Mouse (Mus musculus) E14TG2a.4 (cell line): Measurements from ENCODE around the gene Mcm2.

Experiments
- H3K27me3 ChIP-seq: 2 replicates; pipeline ENCODE4 v1.6.1; 2014; ENCODE audit warnings: low read length, control low read depth; ENCODE audit not compliant: insufficient read depth
- H3K36me3 ChIP-seq: 2 replicates; pipeline ENCODE4 v1.6.1; 2014; ENCODE audit warnings: low read length, control low read depth; ENCODE audit not compliant: insufficient read depth
- H3K4me1 ChIP-seq: replicated peaks from 2 replicates; pipeline ENCODE4 v1.6.1; 2014; ENCODE audit warnings: low read depth, low read length, control low read depth
- H3K4me3 ChIP-seq: replicated peaks from 2 replicates; pipeline ENCODE4 v1.5.1; 2014; ENCODE audit warnings: mild to moderate bottlenecking, low read length
- H3K9me3 ChIP-seq: 2 replicates; pipeline ENCODE4 v1.6.1; 2014; ENCODE audit warnings: low read length, control low read depth
- CTCF ChIP-seq: conservative IDR thresholded peaks from 2 replicates; pipeline ENCODE4 v1.5.1; 2014; ENCODE audit warnings: low read length
- NANOG ChIP-seq: IDR thresholded peaks from 2 replicates; pipeline ENCODE4 v1.6.1; 2014; ENCODE audit warnings: borderline replicate concordance, low read length, mixed read lengths
- POU5F1 ChIP-seq: IDR thresholded peaks from 2 replicates; pipeline ENCODE4 v1.6.1; 2014; ENCODE audit warnings: low read length, borderline replicate concordance

The Mcm2 gene

DNA sequence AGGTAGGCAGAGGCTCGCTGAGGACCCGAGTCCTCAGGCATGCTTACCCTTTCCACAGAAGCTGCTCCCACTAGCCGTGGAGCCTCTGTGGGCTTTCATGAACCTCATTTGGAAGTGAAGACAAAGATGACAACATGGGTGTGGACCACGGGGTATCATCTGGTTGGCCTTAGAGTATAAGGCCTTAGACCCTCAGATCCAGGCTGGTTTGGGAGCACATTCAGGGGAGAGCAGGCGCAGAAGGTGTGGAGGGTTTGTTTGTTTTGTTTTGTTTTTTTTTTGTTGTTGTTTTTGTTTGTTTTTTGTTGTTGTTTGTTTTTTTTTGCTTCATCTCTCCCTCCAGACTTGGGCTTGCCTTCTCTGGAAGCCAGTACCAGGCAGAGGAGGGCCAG is 40.1 kb upstream of the Mcm2 start:
- no peaks in the 10 kb centered on the region for H3K9me3 ChIP-seq
- H3K4me1 ChIP-seq: peaks cover 52% of the 10 kb centered on the region
- H3K27me3 ChIP-seq: peaks cover 30% of the 10 kb centered on the region
- no peaks in the 10 kb centered on the region for H3K36me3 ChIP-seq
- no peak overlapping the region for H3K4me3 ChIP-seq
- TF ChIP-seq POU5F1: no peak
- TF ChIP-seq NANOG: no peak

DNA sequence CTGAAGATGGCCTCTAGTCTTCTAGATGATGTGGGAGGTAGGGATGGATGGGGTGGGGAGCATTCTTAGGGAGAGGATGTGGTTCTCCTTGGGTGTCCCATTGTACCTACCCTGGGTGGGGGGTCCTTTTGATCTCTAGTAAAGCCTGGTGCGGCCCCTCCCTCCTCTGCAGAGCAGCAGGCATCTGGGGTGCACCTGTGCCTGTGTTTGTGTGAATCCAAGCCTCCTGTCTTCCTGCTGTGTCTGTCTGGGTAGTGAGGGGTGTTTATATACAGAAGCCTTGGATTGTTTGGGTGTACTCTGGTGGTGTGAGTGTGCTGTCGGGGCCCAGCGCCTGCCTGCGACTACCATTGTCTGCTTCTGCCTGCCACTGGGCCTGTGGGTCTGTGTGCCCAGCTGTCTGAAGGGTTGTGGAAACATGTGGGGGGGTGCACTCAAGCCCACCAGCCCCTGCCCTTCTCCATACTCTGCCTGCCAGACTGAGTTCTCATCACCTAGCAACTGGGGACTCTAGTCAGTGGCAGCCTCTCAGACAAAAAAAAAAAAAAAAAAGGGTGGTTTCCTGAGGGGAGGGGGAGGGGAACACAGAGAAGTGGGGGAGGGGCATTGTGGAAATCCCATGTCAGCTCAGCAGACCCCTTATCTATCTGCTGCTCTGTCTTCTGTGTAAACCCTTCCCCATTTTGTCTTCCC is 39.5 kb upstream of the Mcm2 start:
- no peaks in the 10 kb centered on the region for H3K9me3 ChIP-seq
- TF ChIP-seq NANOG (no peak), POU5F1 (no peak), CTCF (no peak)

DNA sequence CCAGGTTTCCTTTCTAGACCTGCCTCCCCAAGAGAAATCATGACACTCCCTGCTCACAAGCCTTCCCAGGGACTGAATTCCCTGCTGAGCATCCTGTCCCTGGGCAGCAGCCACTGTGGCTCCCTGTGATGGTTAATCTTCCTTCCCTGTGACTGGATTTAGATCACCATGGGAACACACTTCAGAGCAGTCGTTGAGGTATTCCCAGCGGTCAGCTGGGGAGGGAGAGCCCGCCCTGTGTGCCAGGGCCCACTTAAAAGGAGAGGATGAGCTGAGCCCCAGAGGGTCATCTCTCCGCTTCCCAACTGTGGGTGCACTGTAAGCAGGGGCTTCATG is 38.6 kb upstream of the Mcm2 start:
- peaks cover 47% of the 10 kb centered on the region for H3K4me1 ChIP-seq
- H3K27me3 ChIP-seq: peaks cover 44% of the 10 kb centered on the region
- H3K9me3 ChIP-seq: no peaks in the 10 kb centered on the region
- no peak overlapping the region for H3K4me3 ChIP-seq
- no peaks in the 10 kb centered on the region for H3K36me3 ChIP-seq
- no peak for TF ChIP-seq NANOG
- no peak for TF ChIP-seq POU5F1
- no peak for TF ChIP-seq CTCF

More for the DNA sequence above, 39.5 kb upstream of the Mcm2 start:
- H3K4me1 ChIP-seq: peaks cover 52% of the 10 kb centered on the region
- H3K4me3 ChIP-seq: no peak overlapping the region
- H3K36me3 ChIP-seq: no peaks in the 10 kb centered on the region
- H3K27me3 ChIP-seq: peaks cover 35% of the 10 kb centered on the region

DNA sequence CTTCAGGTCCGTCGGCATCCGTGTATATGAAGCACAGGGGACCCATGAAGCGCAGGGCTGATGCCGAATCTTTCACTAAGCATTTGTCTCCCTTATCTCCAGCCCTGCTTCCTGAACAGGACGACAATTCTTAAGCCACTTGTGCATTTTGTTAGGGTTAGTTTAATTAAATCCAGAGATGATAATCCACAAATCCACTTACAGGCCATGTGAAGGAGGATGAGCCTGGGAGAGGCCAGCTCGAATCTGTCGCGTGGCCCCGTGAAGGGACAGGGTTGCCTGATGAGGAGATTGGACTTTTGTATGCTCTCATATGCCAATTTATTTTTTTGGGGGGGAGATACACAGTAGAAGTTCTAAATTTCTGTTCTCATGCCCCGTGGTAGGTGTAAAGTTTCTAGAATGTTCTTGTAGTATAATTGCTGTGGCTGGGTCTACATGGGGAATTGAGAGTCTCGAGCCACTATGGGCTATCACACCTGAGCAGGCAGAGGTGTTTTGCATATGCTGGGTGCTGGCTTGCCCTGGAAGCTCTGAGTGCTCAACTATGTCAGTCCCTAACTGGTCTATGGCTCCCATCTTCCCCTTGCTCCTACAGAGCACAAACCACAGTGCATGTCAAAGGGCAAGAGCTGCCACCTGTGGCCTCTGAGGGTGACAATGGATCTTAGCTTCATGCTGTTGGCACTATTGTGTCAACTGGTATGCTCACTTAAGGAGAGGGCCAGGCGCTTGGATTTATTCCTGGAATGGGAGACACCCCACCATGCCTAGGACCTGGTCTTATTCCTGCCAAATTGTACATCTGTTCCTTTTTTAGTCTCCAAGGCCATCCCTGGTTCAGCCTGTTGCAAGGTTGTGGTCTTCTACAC is 38.0 kb upstream of the Mcm2 start:
- Histone ChIP-seq H3K27me3 (peaks cover 47% of the 10 kb centered on the region), H3K4me1 (peaks cover 47% of the 10 kb centered on the region)

DNA sequence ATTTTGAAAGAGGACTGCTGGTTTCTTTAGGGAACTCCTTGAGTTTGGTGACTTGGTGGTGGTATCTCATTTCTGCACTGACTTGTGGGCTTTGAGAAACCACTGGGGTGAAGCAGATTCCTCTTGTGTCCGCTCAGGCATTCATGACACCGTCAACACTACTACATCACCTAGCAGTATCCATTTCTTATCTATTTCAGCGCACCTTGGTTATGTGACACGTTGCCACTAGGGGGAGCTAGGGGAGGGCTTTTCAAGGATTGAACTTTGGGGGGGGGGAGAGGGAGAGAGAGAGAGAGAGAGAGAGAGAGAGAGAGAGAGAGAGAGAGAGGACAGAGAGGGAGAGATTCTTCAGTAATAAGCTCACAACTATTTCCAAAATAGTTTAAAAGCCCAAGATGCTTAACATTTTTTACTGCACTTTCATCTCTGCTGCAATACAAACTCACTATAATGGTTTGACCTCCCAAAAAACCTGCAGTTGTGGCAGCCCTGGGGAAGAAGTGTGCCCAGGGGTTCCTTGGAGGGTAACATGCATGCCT is 37.2 kb upstream of the Mcm2 start:
- TF ChIP-seq CTCF: peak; percentile 37
- TF ChIP-seq NANOG: no peak
- TF ChIP-seq POU5F1: no peak
- Histone ChIP-seq H3K9me3 (no peaks in the 10 kb centered on the region), H3K36me3 (no peaks in the 10 kb centered on the region), H3K27me3 (peaks cover 47% of the 10 kb centered on the region), H3K4me1 (peaks cover 47% of the 10 kb centered on the region), H3K4me3 (no peak overlapping the region)

More for the DNA sequence above, 38.0 kb upstream of the Mcm2 start:
- H3K36me3 ChIP-seq: no peaks in the 10 kb centered on the region
- TF ChIP-seq NANOG: no peak
- TF ChIP-seq CTCF: no peak
- TF ChIP-seq POU5F1: no peak
- H3K4me3 ChIP-seq: no peak overlapping the region
- H3K9me3 ChIP-seq: no peaks in the 10 kb centered on the region

DNA sequence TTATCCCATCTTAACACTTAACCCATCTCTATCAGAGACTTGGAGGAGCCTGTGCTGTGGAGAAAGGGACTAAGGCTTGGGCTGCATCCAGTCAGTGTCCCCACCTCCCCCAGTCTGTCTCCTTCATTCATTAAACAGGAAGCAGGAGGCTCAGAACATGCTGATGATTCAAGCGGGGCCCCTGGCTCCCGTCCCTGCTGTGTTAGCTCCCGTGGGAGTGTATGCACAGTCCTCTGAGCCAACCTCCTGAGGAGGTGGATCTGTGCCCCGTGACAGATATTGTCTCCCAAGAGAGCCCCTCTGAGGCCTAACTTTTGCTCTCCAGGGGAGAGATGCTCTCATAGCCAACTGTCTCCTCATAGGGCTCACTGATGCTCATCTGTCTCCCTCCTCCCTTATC is 36.2 kb upstream of the Mcm2 start:
- H3K4me3 ChIP-seq: no peak overlapping the region
- TF ChIP-seq CTCF (no peak), NANOG (no peak), POU5F1 (no peak)
- peaks cover 46% of the 10 kb centered on the region for H3K27me3 ChIP-seq
- H3K36me3 ChIP-seq: no peaks in the 10 kb centered on the region
- H3K9me3 ChIP-seq: no peaks in the 10 kb centered on the region
- peaks cover 47% of the 10 kb centered on the region for H3K4me1 ChIP-seq

DNA sequence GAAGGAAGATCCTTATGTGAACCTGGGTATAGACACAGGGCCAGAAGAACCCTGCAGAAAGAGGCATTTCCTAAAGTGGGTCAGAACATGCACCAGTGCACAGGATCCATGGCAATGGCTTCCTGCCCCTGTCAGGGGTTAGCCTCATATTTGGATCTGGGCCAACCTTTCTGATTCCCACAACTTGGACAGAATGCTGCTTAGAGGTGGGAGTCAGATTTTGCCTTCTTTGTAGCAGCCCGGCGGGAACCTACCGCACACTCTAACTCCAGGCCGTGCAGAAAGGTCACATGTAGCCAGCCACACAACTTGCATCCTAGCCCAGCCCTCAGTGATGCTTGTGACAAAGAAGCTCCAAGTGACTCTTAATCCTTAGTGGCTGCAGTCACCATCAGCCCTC is 35.6 kb upstream of the Mcm2 start:
- Histone ChIP-seq H3K4me1 (peaks cover 43% of the 10 kb centered on the region), H3K9me3 (no peaks in the 10 kb centered on the region), H3K36me3 (no peaks in the 10 kb centered on the region), H3K27me3 (peaks cover 50% of the 10 kb centered on the region), H3K4me3 (no peak overlapping the region)
- TF ChIP-seq POU5F1 (no peak), NANOG (no peak), CTCF (no peak)

DNA sequence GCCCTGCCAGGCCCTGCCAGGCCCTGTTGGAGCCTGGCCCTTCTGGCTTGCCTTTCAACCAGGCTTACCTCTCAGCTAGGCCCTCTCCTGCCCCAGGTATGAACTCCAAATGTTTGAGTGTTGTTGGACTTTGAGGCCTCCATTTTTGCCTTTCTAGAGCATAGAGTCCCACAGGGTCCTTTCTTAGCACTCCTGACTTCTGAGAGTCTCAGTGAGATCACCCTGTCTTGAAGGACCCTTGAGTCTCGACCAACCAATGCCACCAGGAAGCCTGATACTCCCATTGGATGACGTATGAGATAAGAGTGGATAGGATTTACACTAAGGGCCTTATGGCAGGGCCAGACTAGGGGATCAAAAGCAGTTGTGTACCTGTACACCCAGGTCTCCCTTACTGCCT is 32.9 kb upstream of the Mcm2 start:
- no peak overlapping the region for H3K4me3 ChIP-seq
- H3K4me1 ChIP-seq: peaks cover 27% of the 10 kb centered on the region
- no peaks in the 10 kb centered on the region for H3K9me3 ChIP-seq
- TF ChIP-seq CTCF: no peak; the same call in 1 of the 2 replicates
- no peak for TF ChIP-seq POU5F1
- no peak for TF ChIP-seq NANOG
- no peaks in the 10 kb centered on the region for H3K36me3 ChIP-seq
- peaks cover 71% of the 10 kb centered on the region for H3K27me3 ChIP-seq
